Mouse (Mus musculus): ENCODE results near the gene Furin.

Gene Furin

GRCm38 (mm10) chr7:80373850-80374249, 31.4 kb downstream of the Furin start:
- in situ Hi-C loops (cut with MboI; ENCODE audit: low sequenced_read_pairs) = no loop called here

- in situ Hi-C loops (cut with MboI; ENCODE audit: low sequenced_read_pairs) = no loop called here
Observed at GRCm38 (mm10) chr7:80373352-80373751, 31.9 kb downstream of the Furin start.

GRCm38 (mm10) chr7:80372667-80373066, 32.6 kb downstream of the Furin start:
- in situ Hi-C loops (cut with MboI; ENCODE audit: low sequenced_read_pairs) = no loop called here

GRCm38 (mm10) chr7:80372166-80372565, 33.1 kb downstream of the Furin start:
- in situ Hi-C loops (cut with MboI; ENCODE audit: low sequenced_read_pairs) = no loop called here

- in situ Hi-C loops (cut with MboI; ENCODE audit: low sequenced_read_pairs) = no loop called here
Observed at GRCm38 (mm10) chr7:80371041-80371751, 34.0 kb downstream of the Furin start, which contains the start of gene Man2a2. Gene Man2a2, minus strand, starts transcription at chr7:80371375.

GRCm38 (mm10) chr7:80370649-80371040, 34.6 kb downstream of the Furin start:
- in situ Hi-C loops (cut with MboI; ENCODE audit: low sequenced_read_pairs) = no loop called here

GRCm38 (mm10) chr7:80369967-80370431, 35.2 kb downstream of the Furin start:
- in situ Hi-C loops (cut with MboI; ENCODE audit: low sequenced_read_pairs) = no loop called here

- in situ Hi-C loops (cut with MboI; ENCODE audit: low sequenced_read_pairs) = no loop called here
Observed at GRCm38 (mm10) chr7:80369461-80369860, 35.8 kb downstream of the Furin start.

GRCm38 (mm10) chr7:80368635-80369421, 36.4 kb downstream of the Furin start:
- in situ Hi-C loops (cut with MboI; ENCODE audit: low sequenced_read_pairs) = no loop called here

- in situ Hi-C loops (cut with MboI; ENCODE audit: low sequenced_read_pairs) = no loop called here
Observed at GRCm38 (mm10) chr7:80368009-80368408, 37.2 kb downstream of the Furin start.

- in situ Hi-C loops (cut with MboI; ENCODE audit: low sequenced_read_pairs) = no loop called here
Observed at GRCm38 (mm10) chr7:80367232-80367631, 38.0 kb downstream of the Furin start.

GRCm38 (mm10) chr7:80365759-80366158, 39.5 kb downstream of the Furin start:
- in situ Hi-C loops (cut with MboI; ENCODE audit: low sequenced_read_pairs) = no loop called here

GRCm38 (mm10) chr7:80360435-80360834, 44.8 kb downstream of the Furin start:
- in situ Hi-C loops (cut with MboI; ENCODE audit: low sequenced_read_pairs) = no loop called here

- in situ Hi-C loops (cut with MboI; ENCODE audit: low sequenced_read_pairs) = no loop called here
Observed at GRCm38 (mm10) chr7:80358039-80358438, 47.2 kb downstream of the Furin start.

GRCm38 (mm10) chr7:80357156-80357555, 48.1 kb downstream of the Furin start:
- in situ Hi-C loops (cut with MboI; ENCODE audit: low sequenced_read_pairs) = no loop called here

GRCm38 (mm10) chr7:80356351-80356750, 48.9 kb downstream of the Furin start:
- in situ Hi-C loops (cut with MboI; ENCODE audit: low sequenced_read_pairs) = no loop called here

- in situ Hi-C loops (cut with MboI; ENCODE audit: low sequenced_read_pairs) = no loop called here
Observed at GRCm38 (mm10) chr7:80352920-80353319, 52.3 kb downstream of the Furin start.

GRCm38 (mm10) chr7:80350808-80351207, 54.4 kb downstream of the Furin start:
- in situ Hi-C loops (cut with MboI; ENCODE audit: low sequenced_read_pairs) = no loop called here

GRCm38 (mm10) chr7:80347670-80348586, 57.3 kb downstream of the Furin start:
- in situ Hi-C loops (cut with MboI; ENCODE audit: low sequenced_read_pairs) = no loop called here

GRCm38 (mm10) chr7:80346830-80347229, 58.4 kb downstream of the Furin start:
- in situ Hi-C loops (cut with MboI; ENCODE audit: low sequenced_read_pairs) = no loop called here

- in situ Hi-C loops (cut with MboI; ENCODE audit: low sequenced_read_pairs) = no loop called here
Observed at GRCm38 (mm10) chr7:80346173-80346572, 59.1 kb downstream of the Furin start.
